Mouse (Mus musculus) frontal cortex, adult (tissue): ENCODE results near the gene Irak2.

Source experiments
- ATAC-seq: cut with Nextera tagmentation; 2 replicates; pipeline ENCODE4 v1.9.2; 2017; ENCODE audit warnings: mild to moderate bottlenecking, moderate library complexity, mixed read lengths; ENCODE audit not compliant: low TSS enrichment

The Irak2 gene

DNA sequence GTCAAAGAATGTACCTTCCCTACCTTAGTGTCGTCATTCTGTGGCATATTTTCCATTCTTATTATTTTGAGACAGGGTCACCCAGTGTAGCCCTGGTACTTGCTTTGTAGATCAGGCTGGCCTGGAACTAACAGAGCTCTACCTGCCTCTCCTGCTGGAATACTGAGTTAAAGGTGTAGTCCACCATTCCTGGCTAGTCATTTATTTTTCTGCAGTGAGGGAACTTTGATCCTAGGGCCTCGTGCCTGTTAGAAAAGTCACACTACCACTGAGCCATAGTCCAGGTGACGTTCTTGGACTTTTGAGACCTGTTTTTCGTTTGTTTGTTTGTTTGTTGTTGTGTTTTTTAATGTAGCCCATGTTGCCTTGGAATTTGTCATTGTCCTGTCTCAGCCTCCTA, 934 bp downstream of the Irak2 start:
- ATAC-seq: no peak

- ATAC-seq: no peak
These were observed 4.3 kb downstream of the Irak2 start for GRCm38 (mm10) chr6:113642605-113643004.

GRCm38 (mm10) chr6:113643021-113643420, 4.8 kb downstream of the Irak2 start:
- no peak for ATAC-seq

DNA sequence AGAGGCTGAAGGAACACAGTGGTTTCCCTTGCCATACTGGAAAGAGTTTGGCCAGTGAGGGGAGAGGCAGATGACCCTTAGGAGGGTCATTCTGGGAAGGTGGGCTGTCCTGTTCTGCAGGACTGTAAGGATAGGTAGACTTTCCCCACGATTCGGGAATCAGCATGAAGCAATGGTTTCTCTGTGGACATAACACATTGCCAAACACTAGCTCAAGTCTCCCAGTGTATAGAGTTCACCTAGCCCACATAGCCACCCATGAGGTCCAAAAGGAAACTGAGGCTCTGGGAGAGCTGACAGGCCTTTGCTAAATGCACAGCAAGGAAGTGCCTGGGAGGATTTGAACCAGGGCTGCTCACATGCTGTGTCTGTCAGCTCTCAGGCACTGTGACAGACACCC, 5.7 kb downstream of the Irak2 start:
- ATAC-seq: no peak

- peak; percentile 46; the same call in 1 of the 2 replicates for ATAC-seq
These were observed 6.5 kb downstream of the Irak2 start for GRCm38 (mm10) chr6:113644808-113645207.

DNA sequence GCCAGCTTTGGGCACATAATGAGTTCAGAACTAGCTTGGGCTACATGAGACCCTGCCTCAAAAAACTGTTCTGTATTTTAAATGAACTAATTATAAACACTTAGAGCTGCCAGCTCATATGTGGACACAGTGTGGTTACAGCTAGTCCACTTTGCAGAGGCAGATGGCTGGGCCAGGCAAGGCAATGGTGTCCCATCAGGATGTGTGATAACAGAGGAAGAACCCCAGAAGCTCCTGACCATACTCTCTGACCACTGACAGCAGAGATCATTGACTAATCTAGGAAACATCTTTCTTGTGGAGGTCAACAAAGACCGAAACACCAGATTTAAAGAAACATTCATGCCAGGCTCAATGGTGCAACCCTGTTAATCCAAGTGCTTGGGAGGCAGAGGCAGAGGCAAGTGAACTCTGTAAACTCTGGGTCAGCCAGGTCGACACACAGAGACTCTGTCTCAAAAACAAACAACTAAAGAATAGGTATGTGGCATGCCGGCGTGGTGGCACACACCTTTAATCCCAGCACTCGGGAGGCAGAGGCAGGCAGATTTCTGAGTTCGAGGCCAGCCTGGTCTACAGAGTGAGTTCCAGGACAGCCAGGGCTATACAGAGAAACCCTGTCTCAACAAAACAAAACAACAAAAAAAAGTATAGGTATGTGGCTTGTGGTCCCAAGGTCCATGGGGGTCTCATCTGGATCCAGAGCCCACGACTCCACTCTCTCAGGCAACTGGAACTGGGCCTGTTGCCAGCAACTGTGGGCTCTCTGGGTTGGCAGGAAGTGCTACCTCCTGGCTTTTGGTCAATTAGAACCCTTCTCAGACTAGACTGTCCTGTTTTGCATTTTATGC, 11.3 kb downstream of the Irak2 start:
- no peak for ATAC-seq

DNA sequence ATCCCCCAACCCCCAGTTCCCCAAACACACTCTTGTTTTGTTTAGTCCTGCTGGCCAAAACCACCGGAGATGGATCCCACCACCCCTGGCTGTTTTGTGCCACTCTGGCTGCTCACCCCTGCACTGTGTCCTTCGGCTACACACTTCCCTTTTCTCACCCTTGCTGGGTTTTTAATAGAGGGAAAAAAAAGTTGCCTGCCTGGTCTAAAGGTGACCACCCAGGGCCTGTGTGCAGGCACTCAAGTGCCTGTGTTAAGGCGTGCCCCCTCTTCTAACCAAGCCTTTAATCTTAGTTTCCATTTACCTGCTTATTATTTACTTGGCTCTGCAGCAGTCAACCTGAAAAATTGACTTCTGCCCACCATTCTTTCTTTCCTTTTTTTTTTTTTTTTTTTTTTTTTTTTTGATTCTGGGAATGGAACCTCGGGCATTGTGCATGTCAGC, 12.0 kb downstream of the Irak2 start:
- ATAC-seq: no peak

DNA sequence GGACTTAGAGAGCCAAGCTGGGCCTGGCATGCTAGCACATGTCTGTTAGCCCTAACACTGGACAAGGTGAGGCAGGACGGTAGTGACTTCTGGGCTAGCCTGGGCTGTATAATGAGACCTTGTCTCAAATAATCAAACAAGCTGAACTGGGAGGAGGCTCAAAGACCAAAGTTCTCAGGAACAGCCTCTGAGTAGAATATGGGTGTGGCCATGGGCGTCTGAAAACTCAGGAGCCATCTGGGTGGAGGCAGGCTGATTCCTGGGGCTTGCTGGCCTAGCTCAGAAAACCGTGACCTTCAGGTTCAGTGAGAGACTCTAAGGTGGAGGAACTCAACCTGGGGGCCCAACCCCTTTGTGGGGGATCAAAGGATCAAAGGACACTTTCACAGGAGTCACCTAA, 13.4 kb downstream of the Irak2 start:
- no peak for ATAC-seq

DNA sequence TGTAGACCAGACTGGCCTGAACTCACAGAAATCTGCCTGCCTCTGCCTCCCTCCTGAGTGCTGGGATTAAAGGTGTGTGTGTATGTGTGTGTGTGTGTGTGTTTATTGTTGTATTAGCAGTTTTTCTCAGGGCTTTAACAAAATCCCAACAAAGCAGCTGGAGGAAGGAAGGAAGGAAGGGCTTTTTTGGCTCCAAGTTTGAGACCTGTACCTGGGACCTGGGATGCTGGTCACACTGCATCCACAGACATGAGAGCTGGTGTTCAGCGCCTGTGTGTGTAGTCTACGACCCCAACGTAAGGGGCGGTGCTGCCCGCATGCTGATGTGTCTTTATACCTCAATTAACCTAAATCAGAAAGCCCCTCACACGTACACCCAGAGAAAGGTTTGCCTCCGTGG, 15.3 kb downstream of the Irak2 start:
- no peak for ATAC-seq

DNA sequence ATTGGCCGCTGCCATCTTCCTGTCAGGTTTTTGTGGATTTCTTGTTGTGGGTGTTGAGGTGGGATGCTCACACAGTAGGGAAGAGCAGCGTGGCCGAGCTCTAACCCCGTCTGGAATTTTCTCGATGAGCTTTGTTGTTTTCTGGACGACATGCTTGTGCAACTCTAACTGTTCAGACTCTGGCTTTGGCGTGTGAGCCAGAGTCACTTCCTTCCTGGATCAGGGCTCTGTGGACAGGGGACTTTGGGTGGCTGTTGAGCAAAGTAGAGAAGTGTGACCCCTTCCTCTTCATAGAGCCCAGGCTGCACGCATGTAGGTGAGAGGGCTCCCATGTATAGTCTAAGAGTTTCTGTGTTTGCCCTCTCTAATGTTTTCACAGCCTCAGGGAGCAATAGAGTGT, 15.8 kb downstream of the Irak2 start:
- ATAC-seq: no peak

DNA sequence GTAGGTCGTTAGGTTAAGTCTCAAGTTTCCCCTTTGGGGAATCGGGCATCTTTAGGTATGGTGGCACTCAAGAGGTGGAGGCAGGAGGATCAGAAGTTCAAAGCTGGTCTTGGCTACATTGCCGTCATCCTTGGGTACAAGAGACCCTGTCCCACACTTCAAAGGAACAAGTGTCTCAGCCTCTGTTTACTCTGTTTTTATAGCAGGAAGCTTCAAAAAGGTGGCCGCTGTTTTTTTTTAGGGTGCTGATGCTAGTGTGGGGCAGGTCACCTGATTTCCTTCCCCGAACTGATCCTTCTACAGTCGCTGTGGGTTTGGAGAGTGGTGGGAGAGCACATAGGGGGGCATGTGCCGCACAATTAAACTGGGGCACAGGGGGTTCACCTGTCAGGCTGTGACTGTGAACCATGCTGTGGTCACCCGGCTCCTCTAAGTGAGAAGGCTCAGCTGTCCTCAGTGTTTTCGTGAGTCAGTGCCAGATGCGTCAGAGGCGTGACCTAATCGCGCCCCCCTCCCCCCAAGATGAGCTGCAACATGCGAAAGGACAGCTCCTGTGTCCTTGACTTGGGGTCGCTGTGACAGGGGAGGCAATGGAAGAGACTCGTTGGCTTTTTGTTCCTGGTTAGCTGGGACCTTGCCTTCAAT, 16.6 kb downstream of the Irak2 start:
- no peak for ATAC-seq

DNA sequence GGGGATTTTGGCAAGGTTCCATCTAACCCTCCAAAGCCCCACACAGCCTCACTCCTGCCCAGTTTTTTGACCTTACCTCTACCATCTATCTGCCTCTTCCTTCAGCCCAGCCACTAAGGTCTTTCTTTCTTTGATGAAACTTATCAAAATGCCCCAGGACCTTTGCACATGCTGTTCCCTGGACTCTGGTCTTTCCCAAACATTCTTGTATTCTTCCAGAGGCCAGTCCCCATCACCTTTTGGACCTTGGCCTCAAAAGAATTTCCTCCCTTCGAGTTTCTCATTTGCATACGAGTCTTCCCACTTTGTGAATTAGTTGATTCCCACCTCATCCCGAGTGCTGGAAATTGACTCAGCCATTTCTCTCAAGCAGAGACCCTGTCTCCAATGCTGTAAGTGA, 17.2 kb downstream of the Irak2 start:
- no peak for ATAC-seq

DNA sequence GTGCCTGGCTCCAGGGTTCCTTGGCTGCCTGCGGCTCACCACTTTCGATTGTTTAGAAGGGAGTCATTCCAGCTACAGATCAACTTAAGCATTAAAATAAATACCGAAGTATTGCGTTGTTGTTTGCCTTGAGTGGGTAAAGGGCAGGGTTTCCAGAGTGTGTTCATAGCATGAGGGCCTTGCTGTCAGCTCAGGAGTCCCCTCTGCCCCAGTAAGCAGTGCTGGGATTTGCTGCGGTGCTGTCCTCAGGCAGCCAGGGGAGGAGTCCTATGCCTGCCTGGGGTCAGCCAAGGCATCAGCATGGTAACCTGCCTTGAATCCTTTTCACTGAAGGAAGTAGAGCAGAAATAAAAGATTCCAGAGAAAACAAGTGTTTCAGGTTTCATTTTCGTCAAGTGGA, 18.6 kb downstream of the Irak2 start:
- ATAC-seq: no peak

- ATAC-seq: no peak
These were observed 20.0 kb downstream of the Irak2 start for GRCm38 (mm10) chr6:113658226-113658625.

DNA sequence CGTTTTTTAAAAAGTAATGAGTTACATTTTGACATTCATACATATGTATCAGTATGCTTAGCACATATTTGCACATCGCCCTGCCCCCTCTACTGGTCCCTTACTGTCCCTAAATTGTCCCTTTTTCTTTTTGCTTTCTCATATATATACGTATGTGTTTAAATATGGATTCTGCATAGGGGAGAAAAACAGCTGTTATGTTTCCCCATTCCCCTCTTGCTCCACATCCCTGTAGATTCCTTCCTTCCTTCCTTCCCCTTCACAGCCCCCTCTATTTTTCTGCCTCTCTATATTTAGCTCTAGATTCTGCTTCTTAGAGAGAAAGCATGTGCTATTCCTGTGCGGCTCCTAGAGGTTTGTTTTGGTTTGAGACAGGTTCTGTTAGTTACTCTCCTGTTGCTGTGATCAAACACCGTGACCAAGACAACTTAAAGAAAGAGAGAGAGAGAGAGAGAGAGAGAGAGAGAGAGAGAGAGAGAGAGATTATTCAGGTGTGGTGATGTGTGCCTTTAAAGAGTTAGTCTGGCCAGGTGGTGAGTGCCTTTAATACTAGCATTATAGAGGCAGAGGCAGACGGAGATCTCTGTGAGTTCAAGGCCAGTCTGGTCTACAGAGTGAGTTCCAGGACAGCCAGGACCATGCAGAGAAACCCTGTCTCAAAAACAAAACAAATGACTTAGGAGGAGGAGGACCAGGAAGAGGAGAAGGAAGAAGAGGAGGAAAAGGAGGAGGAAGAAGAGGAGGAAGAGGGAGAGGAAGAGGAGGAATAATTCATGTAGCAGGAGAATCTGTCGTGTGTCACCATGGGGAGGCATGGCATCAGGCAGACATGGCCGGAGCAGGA, 21.6 kb downstream of the Irak2 start:
- peak; percentile 62 for ATAC-seq

DNA sequence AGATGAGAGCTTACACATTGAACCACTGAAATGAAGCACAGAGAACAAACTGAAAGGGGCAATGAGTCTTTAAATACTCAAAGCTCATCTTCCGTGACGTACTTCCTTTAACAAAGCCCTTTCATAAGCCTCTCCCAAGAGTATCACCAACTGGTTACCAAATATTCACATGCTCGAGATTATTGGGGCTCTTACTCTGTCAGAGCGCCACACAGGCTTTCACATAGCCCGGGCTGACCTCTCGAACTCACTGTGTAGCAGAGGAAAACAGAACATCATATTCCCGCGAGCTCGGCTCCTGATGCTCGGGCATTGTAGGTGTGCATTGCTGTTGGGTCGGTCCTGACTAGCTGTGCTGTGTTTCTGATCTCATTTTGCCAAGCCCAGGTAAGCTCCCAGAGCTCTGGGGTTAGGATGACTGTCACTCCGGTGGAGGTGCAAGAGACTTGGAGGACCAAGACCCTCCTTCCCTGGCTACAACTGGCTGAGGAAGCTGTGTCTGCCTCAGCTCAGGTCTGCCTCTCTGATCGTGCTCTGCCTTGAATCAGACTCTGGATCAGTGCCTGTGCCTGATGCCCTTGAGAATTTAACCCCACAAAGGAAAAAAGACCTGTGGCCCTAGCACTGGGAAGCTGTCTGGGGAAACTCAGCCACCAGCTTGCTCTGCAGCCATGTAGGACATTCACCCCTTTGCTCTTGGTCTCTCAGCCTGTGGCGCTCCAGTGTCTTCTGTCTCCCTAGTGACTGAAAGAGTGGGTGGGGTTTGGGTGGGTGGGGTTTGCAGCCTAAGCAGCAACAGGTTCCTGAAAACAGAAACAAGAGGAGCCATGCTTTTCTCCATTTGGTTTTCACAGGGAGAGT, 22.5 kb downstream of the Irak2 start:
- no peak for ATAC-seq

DNA sequence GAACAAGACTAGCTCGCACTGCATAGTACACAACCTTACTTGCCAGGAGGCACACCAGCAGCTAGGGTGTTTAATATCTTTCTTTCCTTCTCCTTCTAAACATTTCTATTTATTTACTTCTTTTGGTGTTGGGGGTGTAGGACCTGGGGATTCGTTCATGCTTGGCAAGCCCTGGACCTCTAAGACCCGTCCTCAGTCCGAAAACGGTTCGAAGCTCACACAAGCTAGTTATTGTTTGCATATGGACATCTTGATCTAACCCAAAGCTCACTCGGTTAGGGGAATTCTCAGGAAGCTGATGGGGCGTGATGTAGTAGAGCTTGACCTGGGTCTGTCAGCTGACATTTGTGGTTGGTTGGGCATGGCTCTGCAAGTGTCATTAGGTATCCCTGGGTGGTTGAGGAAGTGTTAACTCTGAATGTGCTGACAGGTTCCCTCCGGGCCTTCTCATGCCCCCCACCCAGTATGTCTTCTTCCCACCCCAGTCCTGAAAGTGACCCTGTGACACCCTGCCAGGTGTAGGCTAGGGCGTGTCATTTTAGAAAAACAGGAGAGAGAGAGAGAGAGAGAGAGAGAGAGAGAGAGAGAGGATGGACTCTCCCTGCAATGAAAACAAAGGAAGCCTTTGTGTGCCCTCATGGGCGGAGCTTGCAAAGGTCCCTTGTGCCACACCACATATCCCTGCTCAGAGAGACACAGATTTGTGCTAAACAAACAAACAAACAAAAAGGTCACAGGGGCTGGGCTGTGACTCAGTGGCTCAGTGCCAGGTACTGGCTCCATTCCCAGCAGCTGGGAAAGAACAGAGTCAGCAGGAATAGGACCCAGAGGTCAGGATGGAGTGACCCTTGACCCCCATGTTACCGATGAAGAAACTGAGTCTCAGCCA, 23.3 kb downstream of the Irak2 start:
- no peak for ATAC-seq

DNA sequence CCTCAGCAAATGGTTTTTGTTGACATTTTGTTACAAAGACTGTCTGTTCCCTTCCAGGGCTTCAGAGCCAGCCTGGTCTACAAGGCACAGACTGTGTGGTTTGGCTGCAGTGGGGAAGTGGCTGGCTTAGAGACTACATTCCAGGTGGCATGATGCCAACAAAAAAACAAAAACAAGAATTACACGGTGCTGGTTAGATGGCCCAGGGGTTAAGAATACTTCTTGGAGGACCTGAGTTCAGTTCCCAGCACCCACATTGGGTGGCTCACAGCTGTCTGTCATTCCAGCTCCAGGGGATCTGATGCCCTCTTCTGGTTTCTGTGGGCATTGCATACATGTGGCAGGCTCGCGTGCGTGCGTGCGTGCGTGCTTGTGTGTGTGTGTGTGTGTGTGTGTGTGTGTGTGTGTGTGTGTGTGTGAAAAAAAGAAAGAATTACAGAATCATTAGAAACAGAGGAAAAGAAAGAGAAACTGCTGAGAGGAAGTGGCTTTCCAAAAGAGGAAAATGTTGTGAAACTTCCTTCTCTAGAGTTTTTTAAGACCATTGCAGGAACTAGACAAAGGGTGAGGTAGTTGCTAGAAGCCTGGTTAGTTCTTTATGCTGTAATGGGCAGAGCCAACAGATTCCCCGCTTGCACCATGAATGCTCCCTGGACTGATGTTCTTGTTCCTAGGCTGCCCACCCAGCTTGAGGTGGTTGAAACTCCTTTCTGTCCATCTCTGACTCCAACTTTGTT, 24.9 kb downstream of the Irak2 start:
- ATAC-seq: no peak

DNA sequence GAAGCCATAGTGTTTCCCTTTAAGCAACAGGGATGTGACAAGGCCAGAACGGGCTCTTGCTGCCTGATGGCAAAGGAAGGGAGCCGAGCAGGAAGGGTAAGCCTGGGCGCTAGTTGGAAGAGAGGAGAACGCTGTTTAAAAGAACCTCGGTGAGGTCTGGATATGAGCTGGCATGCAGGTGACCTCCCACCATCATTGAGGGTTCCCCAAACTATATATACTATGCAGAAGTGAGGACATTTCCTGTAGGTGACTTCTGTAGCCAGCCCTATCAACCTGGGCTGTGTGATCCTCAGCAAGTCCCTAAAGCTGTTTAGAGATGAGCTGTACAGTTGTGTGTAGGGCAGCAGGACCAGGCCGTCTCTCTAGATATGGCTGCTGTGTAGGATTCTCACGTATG, 26.0 kb downstream of the Irak2 start:
- ATAC-seq: no peak

- ATAC-seq: no peak
These were observed 29.4 kb downstream of the Irak2 start for GRCm38 (mm10) chr6:113667611-113668122.
